Mouse (Mus musculus) liver, embryonic 14 days (tissue): ENCODE measurements around the gene Tuba1b. TPM values are rescaled to one million over a fixed set of nuclear protein-coding genes. Genes with fewer than 3 reads are reported as not detected.

Source experiments
- polyA plus RNA-seq: library from polyadenylated mRNA; depleted of rRNA; stranded (reverse); fragments of >200 nt; gene quantifications from 2 replicates; pipeline ENCODE4 v1.2.3, GENCODE M21; 2012; rRNA removed

The Tuba1b gene
- 1,378 and 1,502 TPM in 2 replicates for polyA plus RNA-seq

GRCm38 (mm10) chr15:98934217-98934839 lies at the start of gene Tuba1b:
Gene Tuba1b (minus strand): TSS chr15:98934565.

GRCm38 (mm10) chr15:98953401-98954356 lies 19.3 kb upstream of the Tuba1b start, which contains the start of the genes Gm49450 and Tuba1a:
Gene Gm49450 (minus strand): TSS chr15:98953551.
Gene Tuba1a (minus strand): TSS chr15:98953703.

GRCm38 (mm10) chr15:98917538-98918498 lies 16.5 kb downstream of the Tuba1b start, which contains the start of gene Lmbr1l:
Gene Lmbr1l (minus strand): TSS chr15:98918231.

GRCm38 (mm10) chr15:98897928-98898800 lies 36.2 kb downstream of the Tuba1b start, which contains the start of gene Dhh:
Gene Dhh (minus strand): TSS chr15:98898540.

GRCm38 (mm10) chr15:98893940-98894745 lies 40.2 kb downstream of the Tuba1b start, which contains the start of gene Rhebl1:
Gene Rhebl1 (minus strand): TSS chr15:98894540.

Other genes with a start within 250 kb of the Tuba1b start
- not detected in 2 replicates for gene Ccdc65, start 226.4 kb downstream of the Tuba1b start, polyA plus RNA-seq
- 63.5 and 71.3 TPM in 2 replicates for gene Fkbp11, start 206.4 kb downstream of the Tuba1b start, polyA plus RNA-seq
- gene Arf3, start 171.4 kb downstream of the Tuba1b start, polyA plus RNA-seq = 14.4 and 15.5 TPM in 2 replicates
- gene Wnt10b, start 156.4 kb downstream of the Tuba1b start, polyA plus RNA-seq = 0.01 and 0.05 TPM in 2 replicates
- not detected in 2 replicates for gene Wnt1, start 144.7 kb downstream of the Tuba1b start, polyA plus RNA-seq
- 0.02 and 0.03 TPM in 2 replicates for gene Ddn, start 125.1 kb downstream of the Tuba1b start, polyA plus RNA-seq
- 72.8 and 84.3 TPM in 2 replicates for gene Prkag1, start 103.0 kb downstream of the Tuba1b start, polyA plus RNA-seq
- gene Kmt2d, start 63.4 kb downstream of the Tuba1b start, polyA plus RNA-seq = 5.0 and 5.8 TPM in 2 replicates
- gene Rhebl1, start 40.0 kb downstream of the Tuba1b start, polyA plus RNA-seq = 2.7 and 2.8 TPM in 2 replicates
- 0.07 and 0.08 TPM in 2 replicates for gene Dhh, start 36.0 kb downstream of the Tuba1b start, polyA plus RNA-seq
- gene Lmbr1l, start 16.3 kb downstream of the Tuba1b start, polyA plus RNA-seq = 6.1 and 7.2 TPM in 2 replicates
- gene Gm49450, start 19.0 kb upstream of the Tuba1b start, polyA plus RNA-seq = 0.09 and 0.23 TPM in 2 replicates
- gene Tuba1a, start 19.1 kb upstream of the Tuba1b start, polyA plus RNA-seq = 42.3 and 48.3 TPM in 2 replicates
- 241 and 278 TPM in 2 replicates for gene Tuba1c, start 95.3 kb upstream of the Tuba1b start, polyA plus RNA-seq
- gene Prph, start 120.6 kb upstream of the Tuba1b start, polyA plus RNA-seq = 0.70 and 0.71 TPM in 2 replicates
- gene Troap, start 140.0 kb upstream of the Tuba1b start, polyA plus RNA-seq = 12.8 and 16.0 TPM in 2 replicates
- gene C1ql4, start 153.3 kb upstream of the Tuba1b start, polyA plus RNA-seq = 0.01 and 0.02 TPM in 2 replicates
- gene Dnajc22, start 158.6 kb upstream of the Tuba1b start, polyA plus RNA-seq = 10.2 and 13.2 TPM in 2 replicates
- 7.0 and 8.0 TPM in 2 replicates for gene Spats2, start 191.4 kb upstream of the Tuba1b start, polyA plus RNA-seq